Mouse (Mus musculus) liver, embryonic 12.5 days (tissue): ENCODE measurements around the gene Mta2. TPM values are rescaled to one million over a fixed set of nuclear protein-coding genes. Genes with fewer than 3 reads are reported as not detected.

Source experiments
- ATAC-seq: fragments of 200-750 bp; cut with Nextera tagmentation; 2 replicates; pipeline ENCODE4 v1.8.0; 2017; ENCODE audit warnings: moderate number of reproducible peaks, mild to moderate bottlenecking, moderate library complexity
- H3K27ac ChIP-seq: fragments of 300-500 bp; sonication (generic); 2 replicates; pipeline ENCODE4 v1.5.1; 2016; ENCODE audit warnings: mild to moderate bottlenecking
- H3K27me3 ChIP-seq: fragments of 300-500 bp; sonication (generic); replicated peaks from 2 replicates; pipeline ENCODE4 v1.6.1; 2016; ENCODE audit warnings: mild to moderate bottlenecking, moderate library complexity
- H3K36me3 ChIP-seq: fragments of 300-500 bp; sonication (generic); 2 replicates; pipeline ENCODE4 v1.6.1; 2016; ENCODE audit warnings: mild to moderate bottlenecking, moderate library complexity
- H3K4me1 ChIP-seq: fragments of 300-500 bp; sonication (generic); 2 replicates; pipeline ENCODE4 v1.6.1; 2016
- H3K4me2 ChIP-seq: fragments of 300-500 bp; sonication (generic); 2 replicates; pipeline ENCODE4 v1.6.1; 2016; ENCODE audit warnings: mild to moderate bottlenecking, moderate library complexity
- H3K4me3 ChIP-seq: fragments of 300-500 bp; sonication (generic); 2 replicates; pipeline ENCODE4 v1.5.1; 2016; ENCODE audit warnings: mild to moderate bottlenecking, moderate library complexity
- H3K9ac ChIP-seq: fragments of 300-500 bp; sonication (generic); 2 replicates; pipeline ENCODE4 v1.6.1; 2016; ENCODE audit warnings: mild to moderate bottlenecking, moderate library complexity
- H3K9me3 ChIP-seq: fragments of 300-500 bp; sonication (generic); replicated peaks from 2 replicates; pipeline ENCODE4 v1.6.1; 2016; ENCODE audit warnings: mild to moderate bottlenecking, moderate library complexity
- WGBS: fragments of 180-500 bp; shearing (Covaris S2); methylation state at CpG from one replicate; pipeline ENCODE4 v1.1.7; 2016; ENCODE audit not compliant: insufficient replicate concordance; 5-methylcytosine and 5-hydroxymethylcytosine counted together
- polyA plus RNA-seq: library from polyadenylated mRNA; unstranded; fragments of >200 nt; fragmentation: Nextera tagmentation; extraction: Ambion mirVana; gene quantifications from 2 replicates; pipeline ENCODE4 v1.2.1, GENCODE M21; 2016

Mta2 gene
- polyA plus RNA-seq, 1 experiment from 2014 or later = 140 TPM

GRCm38 (mm10) chr19:8930771-8931170 is 10.9 kb upstream of the Mta2 start:
- no peak for ATAC-seq
- peaks cover 61% of the 10 kb centered on the region for H3K36me3 ChIP-seq
- WGBS = 80% methylated on average over 7 of the region's 7 CpGs
- peak overlapping the region; percentile 96 for H3K4me2 ChIP-seq
- no peaks in the 10 kb centered on the region for H3K27me3 ChIP-seq
- peak overlapping the region; percentile 81 for H3K4me3 ChIP-seq
- H3K4me1 ChIP-seq = peaks cover 50% of the 10 kb centered on the region
- no peak overlapping the region for H3K27ac ChIP-seq
- no peaks in the 10 kb centered on the region for H3K9me3 ChIP-seq
- H3K9ac ChIP-seq = peak overlapping the region; percentile 83

- H3K27ac ChIP-seq = no peak overlapping the region
- H3K4me3 ChIP-seq = no peak overlapping the region
- no peak for ATAC-seq
- peaks cover 76% of the 10 kb centered on the region for H3K36me3 ChIP-seq
- H3K9ac ChIP-seq = no peak overlapping the region
- no peaks in the 10 kb centered on the region for H3K27me3 ChIP-seq
- no peak overlapping the region for H3K4me2 ChIP-seq
- H3K9me3 ChIP-seq = no peaks in the 10 kb centered on the region
- 82% methylated on average over 2 of the region's 2 CpGs for WGBS
- peaks cover 16% of the 10 kb centered on the region for H3K4me1 ChIP-seq
Observed at GRCm38 (mm10) chr19:8936736-8937135, 4.9 kb upstream of the Mta2 start.

GRCm38 (mm10) chr19:8940526-8941133 is 1.0 kb upstream of the Mta2 start:
- H3K9ac ChIP-seq = peak overlapping the region; percentile 99
- ATAC-seq = no peak
- H3K36me3 ChIP-seq = peaks cover 69% of the 10 kb centered on the region
- no peaks in the 10 kb centered on the region for H3K9me3 ChIP-seq
- peak overlapping the region; percentile 97 for H3K27ac ChIP-seq
- H3K4me1 ChIP-seq = peaks cover 43% of the 10 kb centered on the region
- WGBS = 78% methylated on average over 15 of the region's 15 CpGs
- H3K4me3 ChIP-seq = no peak overlapping the region
- H3K4me2 ChIP-seq = peak overlapping the region; percentile 69
- H3K27me3 ChIP-seq = no peaks in the 10 kb centered on the region

GRCm38 (mm10) chr19:8941136-8941514 is 550 bp upstream of the Mta2 start:
- no peaks in the 10 kb centered on the region for H3K27me3 ChIP-seq
- H3K4me2 ChIP-seq = peak overlapping the region; percentile 69
- H3K4me1 ChIP-seq = peaks cover 48% of the 10 kb centered on the region
- WGBS = 54% methylated on average over 10 of the region's 10 CpGs
- peak overlapping the region; percentile 97 for H3K27ac ChIP-seq
- H3K9me3 ChIP-seq = no peaks in the 10 kb centered on the region
- 0 out of 2 replicates have a peak, but pooled peaks have one; percentile 2 for ATAC-seq
- H3K9ac ChIP-seq = peak overlapping the region; percentile 99
- peaks cover 69% of the 10 kb centered on the region for H3K36me3 ChIP-seq
- peak overlapping the region; percentile 97 for H3K4me3 ChIP-seq

- peaks cover 68% of the 10 kb centered on the region for H3K36me3 ChIP-seq
- H3K27ac ChIP-seq = peak overlapping the region; percentile 97
- peak overlapping the region; percentile 97 for H3K4me3 ChIP-seq
- H3K4me1 ChIP-seq = peaks cover 59% of the 10 kb centered on the region
- no peaks in the 10 kb centered on the region for H3K9me3 ChIP-seq
- H3K27me3 ChIP-seq = no peaks in the 10 kb centered on the region
- ATAC-seq = peak; percentile 20
- under 1% methylated on average over 46 of the region's 46 CpGs for WGBS
- H3K9ac ChIP-seq = peak overlapping the region; percentile 99
- H3K4me2 ChIP-seq = peak overlapping the region; percentile 69
Observed at GRCm38 (mm10) chr19:8942276-8942964, 745 bp downstream of the Mta2 start.

- Histone ChIP-seq H3K4me1 (peaks cover 66% of the 10 kb centered on the region), H3K4me3 (peak overlapping the region; percentile 97), H3K9me3 (no peaks in the 10 kb centered on the region), H3K27ac (peak overlapping the region; percentile 97), H3K27me3 (no peaks in the 10 kb centered on the region), H3K9ac (peak overlapping the region; percentile 99), H3K36me3 (peaks cover 70% of the 10 kb centered on the region), H3K4me2 (peak overlapping the region; percentile 69)
- ATAC-seq = no peak
- 32% methylated on average over 2 of the region's 2 CpGs for WGBS
Observed at GRCm38 (mm10) chr19:8943047-8943446, 1.4 kb downstream of the Mta2 start.

GRCm38 (mm10) chr19:8944062-8944461 is 2.4 kb downstream of the Mta2 start:
- Histone ChIP-seq H3K9me3 (no peaks in the 10 kb centered on the region), H3K27ac (peak overlapping the region; percentile 97), H3K36me3 (peaks cover 70% of the 10 kb centered on the region), H3K27me3 (no peaks in the 10 kb centered on the region), H3K4me3 (peak overlapping the region; percentile 97), H3K9ac (peak overlapping the region; percentile 99), H3K4me1 (peaks cover 67% of the 10 kb centered on the region), H3K4me2 (peak overlapping the region; percentile 69)
- WGBS = 14% methylated on average over 5 of the region's 5 CpGs
- peak; percentile 51 for ATAC-seq

- H3K27me3 ChIP-seq = no peaks in the 10 kb centered on the region
- H3K4me3 ChIP-seq = peak overlapping the region; percentile 30
- 25% methylated on average over 5 of the region's 5 CpGs for WGBS
- ATAC-seq = no peak
- peaks cover 67% of the 10 kb centered on the region for H3K4me1 ChIP-seq
- peak overlapping the region; percentile 97 for H3K27ac ChIP-seq
- H3K36me3 ChIP-seq = peaks cover 71% of the 10 kb centered on the region
- H3K9ac ChIP-seq = peak overlapping the region; percentile 99
- H3K4me2 ChIP-seq = peak overlapping the region; percentile 69
- H3K9me3 ChIP-seq = no peaks in the 10 kb centered on the region
Observed at GRCm38 (mm10) chr19:8944750-8945149, 3.1 kb downstream of the Mta2 start.

- Histone ChIP-seq H3K36me3 (peaks cover 73% of the 10 kb centered on the region), H3K4me2 (peak overlapping the region; percentile 69), H3K9me3 (no peaks in the 10 kb centered on the region), H3K27me3 (no peaks in the 10 kb centered on the region), H3K4me1 (peaks cover 65% of the 10 kb centered on the region), H3K27ac (peak overlapping the region; percentile 97), H3K4me3 (peak overlapping the region; percentile 30), H3K9ac (peak overlapping the region; percentile 99; the same call in 1 of the 2 replicates)
- no peak for ATAC-seq
- WGBS = 81% methylated on average over 6 of the region's 6 CpGs
Observed at GRCm38 (mm10) chr19:8945251-8945650, 3.6 kb downstream of the Mta2 start.

GRCm38 (mm10) chr19:8946929-8947328 is 5.3 kb downstream of the Mta2 start:
- H3K4me2 ChIP-seq = peak overlapping the region; percentile 69

GRCm38 (mm10) chr19:8950190-8950589 is 8.5 kb downstream of the Mta2 start:
- no peak overlapping the region for H3K4me3 ChIP-seq
- H3K27ac ChIP-seq = 0 out of 2 replicates have a peak overlapping the region, but pooled peaks have one; percentile 9
- no peaks in the 10 kb centered on the region for H3K9me3 ChIP-seq
- 81% methylated on average over 5 of the region's 5 CpGs for WGBS
- H3K27me3 ChIP-seq = no peaks in the 10 kb centered on the region
- no peak for ATAC-seq
- H3K4me1 ChIP-seq = peaks cover 66% of the 10 kb centered on the region
- no peak overlapping the region for H3K9ac ChIP-seq
- no peak overlapping the region for H3K4me2 ChIP-seq
- H3K36me3 ChIP-seq = peaks cover 77% of the 10 kb centered on the region

More at GRCm38 (mm10) chr19:8946929-8947328, 5.3 kb downstream of the Mta2 start:
- Histone ChIP-seq H3K9me3 (no peaks in the 10 kb centered on the region), H3K9ac (peak overlapping the region; percentile 50), H3K27ac (peak overlapping the region; percentile 76), H3K4me1 (peaks cover 61% of the 10 kb centered on the region), H3K36me3 (peaks cover 84% of the 10 kb centered on the region), H3K27me3 (no peaks in the 10 kb centered on the region), H3K4me3 (peak overlapping the region; percentile 5; the same call in 1 of the 2 replicates)
- WGBS = 43% methylated on average over 7 of the region's 7 CpGs
- ATAC-seq = peak; percentile 58; the same call in 1 of the 2 replicates

- WGBS = 85% methylated on average over 9 of the region's 9 CpGs
- Histone ChIP-seq H3K36me3 (peaks cover 78% of the 10 kb centered on the region), H3K4me1 (peaks cover 53% of the 10 kb centered on the region), H3K4me3 (no peak overlapping the region), H3K9me3 (no peaks in the 10 kb centered on the region), H3K9ac (peak overlapping the region; percentile 80; the same call in 1 of the 2 replicates), H3K27ac (peak overlapping the region; percentile 82), H3K27me3 (no peaks in the 10 kb centered on the region), H3K4me2 (peak overlapping the region; percentile 85)
- ATAC-seq = no peak
Observed at GRCm38 (mm10) chr19:8952241-8952640, 10.6 kb downstream of the Mta2 start.
